Mouse (Mus musculus) cerebellum, postnatal 36 days (tissue): ENCODE data around the gene Acbd3.

Experiments used
- DNase-seq, 2 experiments: peaks; one replicate each; pipeline ENCODE4 v3.0.0; 2021 to 2022; ENCODE audit warnings: mixed read lengths in 2 of 2

The Acbd3 gene

DNA sequence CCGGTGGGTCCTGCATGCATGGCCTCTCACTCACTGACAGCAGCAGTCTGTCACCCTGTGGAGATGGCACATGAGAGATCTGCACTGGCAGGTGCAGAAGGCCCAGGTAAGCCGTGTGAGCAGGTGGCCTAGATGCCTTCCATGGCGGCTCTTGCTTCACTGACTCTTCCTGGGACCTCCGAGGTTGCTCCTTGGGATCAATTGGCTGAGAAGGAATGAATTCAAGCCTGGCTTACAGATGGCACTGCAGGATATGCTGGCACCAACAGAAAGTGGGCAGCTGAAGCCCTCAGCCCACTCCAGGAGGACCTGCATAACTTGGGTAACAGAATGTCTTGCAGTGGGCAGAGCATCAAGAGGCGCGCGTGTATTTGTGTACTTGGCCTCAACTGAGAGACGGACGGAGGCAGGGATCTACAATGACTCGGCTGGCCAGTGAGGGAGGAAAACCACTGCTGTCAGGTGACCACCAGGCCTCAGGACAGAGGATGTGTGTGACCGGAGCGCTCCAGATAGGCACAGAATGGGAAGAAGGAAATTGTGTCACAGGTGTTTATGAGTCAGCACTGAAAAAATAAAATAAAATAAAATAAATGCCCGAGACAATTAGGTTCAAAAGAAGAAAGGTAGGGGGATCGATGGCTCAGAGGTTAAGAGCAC, 66.1 kb downstream of the Acbd3 start:
- DNase-seq, result peak; percentile 45 to 51

DNA sequence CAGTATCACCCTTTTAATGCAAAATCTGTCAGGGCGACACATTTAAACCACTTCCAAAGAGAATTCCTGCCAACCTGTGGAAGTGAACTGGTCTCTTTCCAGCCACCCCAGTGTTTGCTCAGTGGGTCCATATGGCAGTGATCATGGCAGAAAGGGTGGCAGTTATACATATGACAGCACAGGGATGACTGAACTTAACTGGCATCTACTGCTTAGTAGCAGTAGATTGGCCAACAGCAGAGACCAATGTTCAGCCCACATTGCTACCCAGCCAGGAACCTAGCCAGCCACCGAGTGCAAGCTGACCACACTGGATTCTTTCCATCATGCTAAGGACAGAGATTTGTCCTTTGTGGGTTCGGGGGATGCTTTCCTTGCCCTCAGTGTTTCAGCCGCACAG, 67.0 kb downstream of the Acbd3 start:
- DNase-seq, result peak; percentile 69 to 80

DNA sequence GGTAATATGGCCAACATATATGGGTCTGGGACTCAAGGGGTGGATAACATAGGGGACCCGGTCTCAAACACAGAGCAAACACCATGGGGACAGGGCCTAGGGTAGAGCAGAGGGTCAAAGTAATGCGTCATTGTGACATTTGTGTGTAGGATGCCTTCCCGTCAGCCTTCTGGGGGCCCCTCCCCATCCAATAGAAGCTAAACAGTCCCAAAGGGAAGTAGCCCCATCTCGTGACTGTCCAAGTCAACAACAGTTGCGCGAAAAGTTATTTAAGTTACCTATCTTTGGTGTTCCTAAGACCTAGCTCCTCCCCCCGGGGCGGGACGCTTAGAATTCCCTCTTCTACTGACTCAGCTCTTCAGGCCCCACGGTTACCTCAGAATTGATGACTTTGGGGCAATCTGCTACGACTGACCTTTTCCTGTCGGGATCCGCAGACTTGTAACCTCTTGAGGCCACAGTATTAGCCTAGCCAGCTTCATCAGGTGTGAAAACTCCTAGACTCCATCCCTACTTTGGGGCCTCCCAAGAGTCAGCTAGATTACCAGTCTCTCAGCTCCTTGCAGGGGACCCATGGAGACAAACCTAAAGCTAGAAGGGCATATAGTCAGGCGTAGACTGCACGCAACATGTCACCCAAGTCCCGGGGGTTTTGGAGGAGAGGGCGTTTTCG, 67.7 kb downstream of the Acbd3 start:
- DNase-seq, result peak; percentile 30 to 38

DNA sequence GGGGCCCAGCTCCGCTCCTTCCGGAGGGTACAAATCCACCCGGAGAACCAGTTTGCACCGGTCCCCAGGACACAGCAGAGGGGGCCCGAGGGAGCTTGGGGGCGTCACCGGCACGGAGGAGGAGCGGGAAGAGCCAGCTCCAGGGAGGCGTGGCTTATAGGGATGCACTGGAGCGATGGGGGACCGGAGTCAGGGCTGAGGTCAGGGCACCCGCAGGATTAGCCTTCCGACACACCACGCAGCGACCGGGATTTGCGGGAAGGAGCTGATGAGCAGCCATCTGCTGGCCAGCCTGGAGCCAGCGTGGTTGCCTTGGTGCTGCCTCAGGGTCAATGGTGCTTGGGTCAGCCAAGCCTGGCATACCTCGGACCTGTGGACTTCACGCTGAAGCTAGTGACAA, 68.3 kb downstream of the Acbd3 start:
- DNase-seq, result peak; percentile 72 to 77

DNA sequence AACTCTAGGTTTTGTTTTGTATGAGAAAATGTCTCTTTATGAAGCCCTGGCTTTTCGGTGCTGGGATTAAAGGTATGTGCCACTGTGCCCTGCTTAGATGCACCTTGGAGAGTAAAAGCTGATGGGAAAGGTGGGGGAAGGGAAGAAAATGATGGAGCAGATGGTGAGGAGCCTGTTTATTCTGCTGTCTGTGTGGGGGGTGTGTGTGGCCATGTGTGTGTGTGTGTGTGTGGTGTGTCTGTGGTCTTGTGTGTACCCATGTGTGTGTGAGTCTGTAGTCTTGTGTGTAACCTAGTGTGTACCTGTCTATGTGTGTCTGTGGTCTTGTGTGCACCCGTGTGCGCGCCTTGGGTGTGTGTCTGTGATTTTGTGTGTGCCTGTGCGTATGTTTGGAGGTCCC, 72.8 kb downstream of the Acbd3 start:
- DNase-seq, result peak in 1 of 2 experiments; percentile 19

DNA sequence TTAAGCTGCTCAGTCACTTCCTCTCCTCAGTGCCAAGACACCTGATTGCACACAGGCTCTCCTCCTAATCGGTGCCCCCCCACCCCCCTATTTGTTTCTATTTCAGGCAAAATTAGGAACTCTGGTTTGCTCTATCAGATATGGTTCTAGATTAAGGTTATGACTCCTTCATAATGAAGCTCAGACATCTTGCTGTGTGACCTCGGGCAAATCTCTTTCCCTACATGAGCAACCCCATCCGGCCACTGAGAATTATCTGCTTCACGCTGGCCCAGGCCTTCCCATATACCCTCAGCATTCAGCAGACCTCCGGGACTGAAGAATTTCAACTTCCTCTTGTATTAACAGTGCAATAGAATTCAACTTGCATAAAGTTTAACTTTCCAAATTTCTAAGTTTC, 73.4 kb downstream of the Acbd3 start:
- DNase-seq, result no peak

DNA sequence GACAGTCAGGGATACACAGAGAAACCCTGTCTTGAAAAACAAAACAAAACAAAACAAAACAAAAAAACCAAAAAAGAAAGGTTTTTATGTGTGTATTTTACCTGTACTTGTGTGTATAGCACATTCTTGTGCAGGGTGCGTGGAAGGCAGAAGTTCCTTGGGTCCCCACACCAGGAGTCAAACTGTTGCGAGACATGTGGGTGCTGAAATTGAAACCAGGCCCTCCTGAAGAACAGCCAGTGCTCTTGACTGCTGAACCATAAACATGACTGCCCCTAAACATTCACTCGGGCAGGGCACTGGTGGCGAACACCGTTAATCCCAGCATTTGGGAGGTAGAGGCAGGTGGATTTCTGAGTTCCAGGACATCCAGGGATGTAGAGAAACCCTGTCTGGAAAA, 74.2 kb downstream of the Acbd3 start:
- no peak for DNase-seq

DNA sequence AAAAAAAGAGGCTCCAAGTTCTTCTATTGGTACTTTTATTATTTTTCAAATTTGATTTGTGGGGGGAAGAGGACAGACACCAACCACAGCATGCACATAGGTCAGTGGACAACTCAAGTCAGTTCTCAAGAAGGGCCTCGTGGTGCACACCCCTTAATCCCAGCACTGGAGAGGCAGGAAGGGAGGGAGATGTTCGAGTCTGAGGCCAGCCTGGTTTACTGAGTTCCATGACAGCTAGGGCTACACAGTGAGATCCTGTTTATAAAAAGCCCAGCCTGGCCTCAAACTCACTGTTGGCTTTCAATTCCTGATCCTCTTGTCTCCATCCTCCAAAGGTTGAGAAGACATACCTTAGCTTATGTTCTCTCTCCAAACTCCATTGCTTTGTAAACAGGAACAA, 75.0 kb downstream of the Acbd3 start:
- DNase-seq, result no peak

DNA sequence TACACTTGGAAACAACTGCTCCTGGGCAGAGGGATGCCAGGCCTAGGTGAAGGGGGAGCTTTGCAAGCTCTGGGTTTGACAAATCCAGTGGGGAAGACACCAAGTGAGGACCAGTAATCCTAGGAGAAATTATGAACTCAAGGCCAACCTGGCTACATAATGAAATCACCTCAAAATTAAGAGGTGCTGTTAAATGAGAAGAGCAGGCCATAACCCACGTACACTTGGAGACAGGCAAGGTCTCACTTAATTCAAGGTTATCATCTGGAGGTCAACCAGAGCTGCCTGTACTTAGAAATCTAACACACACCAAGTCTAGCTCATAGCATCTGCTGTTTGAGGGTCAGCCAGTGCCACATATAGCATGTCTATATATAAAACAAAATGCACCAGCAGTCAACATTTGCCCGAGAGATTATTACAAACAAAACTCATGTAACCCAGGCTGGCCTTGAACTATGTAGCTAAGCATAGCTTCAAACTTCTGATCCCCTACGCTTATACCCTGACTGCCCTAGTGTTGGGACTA, 75.7 kb downstream of the Acbd3 start:
- no peak for DNase-seq
